Mouse (Mus musculus) bone marrow macrophage, adult 2 months (primary cell): ENCODE measurements at regions not wholly inside any gene's neighbourhood (a gene's known extent, or its start where the extent isn't known, plus 50 kb on each side); places are given as distances from the start of the nearest gene placed in this dataset.

ENCODE experiments used
- CTCF ChIP-seq: IDR thresholded peaks from 2 replicates; pipeline ENCODE4 v1.5.1; 2012; ENCODE audit warnings: low read depth, mild to moderate bottlenecking, low read length, moderate library complexity
- POLR2A ChIP-seq: IDR thresholded peaks from 2 replicates; pipeline ENCODE4 v1.6.1; 2012; ENCODE audit warnings: mild to moderate bottlenecking, low read depth, low read length, borderline replicate concordance

GRCm38 (mm10) chr4:105560055-105560454 lies 229.6 kb upstream of the Gm12728 start:
- TF ChIP-seq CTCF (no peak), POLR2A (no peak)
